Mouse (Mus musculus): ENCODE measurements around the gene Trappc2l.
"Not testable (repeated sequence)": the region's sequence is repeated elsewhere in the genome, so short reads cannot be mapped to it uniquely, and the experiment has no call there.

Gene Trappc2l

DNA sequence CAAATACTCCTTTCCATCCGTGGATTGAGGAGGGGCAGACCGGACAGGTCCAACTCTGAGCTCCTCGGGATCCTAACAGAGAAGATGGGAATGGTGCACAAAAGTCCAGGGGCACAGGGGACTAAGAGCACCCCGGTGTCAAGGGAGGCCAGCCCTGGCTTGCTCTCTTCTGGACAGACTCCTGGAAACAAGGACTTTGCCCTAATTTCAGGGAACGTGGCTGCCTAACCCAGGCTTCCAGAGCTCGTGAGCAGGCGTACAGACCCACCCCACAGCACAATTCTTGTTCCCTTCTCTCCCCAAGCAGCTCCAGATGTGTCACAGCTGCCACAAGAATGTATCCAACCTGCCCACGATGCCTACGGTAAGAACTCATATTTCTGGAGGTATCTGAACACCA, 14.4 kb downstream of the Trappc2l start:
- DNase-seq (ENCODE audit: low spot score in 2 of 2), result no peak

DNA sequence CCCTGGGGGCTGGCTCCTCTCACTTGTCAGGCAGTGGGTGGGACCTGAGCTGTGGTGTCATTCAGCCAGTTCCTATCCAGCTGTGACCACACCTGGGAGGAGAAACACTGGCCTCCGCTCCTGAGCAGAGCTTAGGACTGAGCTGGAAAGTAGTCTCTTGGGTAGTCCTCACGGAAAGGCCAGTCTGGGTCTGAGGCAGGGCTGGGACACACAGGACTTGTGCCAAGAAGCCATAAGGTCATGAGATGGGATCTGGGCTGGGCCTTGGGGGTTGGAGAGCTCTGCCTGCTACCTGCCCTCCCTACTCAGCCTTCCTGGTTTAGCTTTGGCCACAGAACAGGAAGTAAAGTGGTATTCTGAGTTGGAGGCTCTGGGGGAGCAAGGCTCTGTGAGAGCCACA, 15.5 kb downstream of the Trappc2l start:
- DNase-seq (ENCODE audit: low spot score in 2 of 2), result no peak

DNA sequence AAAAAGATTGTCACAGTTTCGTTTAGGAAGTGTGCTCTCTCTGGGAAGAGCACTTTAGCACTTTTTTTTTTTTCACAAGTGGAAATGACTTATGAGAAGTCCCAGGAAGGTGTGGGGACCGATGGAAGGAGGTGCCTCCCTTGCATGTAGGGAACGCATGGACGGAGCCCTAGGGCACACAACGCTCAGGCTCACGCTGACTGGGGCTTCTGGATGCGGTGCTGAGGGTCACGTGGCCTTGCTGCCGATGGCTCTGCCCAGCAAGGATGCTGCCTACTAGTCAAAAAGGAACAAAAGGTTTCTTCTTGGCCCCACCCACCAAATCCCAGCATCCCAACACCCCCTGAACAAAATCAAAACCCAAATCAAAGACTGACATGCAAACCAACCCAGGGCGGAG, 17.9 kb downstream of the Trappc2l start:
- DNase-seq (ENCODE audit: low spot score in 2 of 2), result no peak

DNA sequence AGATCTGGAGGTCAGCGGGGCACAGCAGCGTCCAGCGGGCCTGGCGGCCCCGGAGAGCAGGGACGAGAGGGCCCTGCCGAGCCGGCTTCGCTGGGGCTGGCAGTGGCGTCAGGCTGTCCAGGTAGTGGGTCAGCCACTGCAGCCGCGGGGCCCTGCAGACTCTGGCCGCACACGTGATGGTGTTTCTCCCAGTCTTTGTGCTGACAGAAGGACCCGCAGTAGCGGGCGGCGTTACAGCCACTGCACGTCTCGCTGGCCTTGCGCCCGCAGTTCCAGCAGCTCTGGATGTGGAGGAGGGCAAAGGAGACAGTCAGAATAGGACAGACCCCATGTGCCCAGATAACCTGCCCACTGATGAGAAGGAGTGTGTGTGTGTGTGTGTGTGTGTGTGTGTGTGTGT, 19.3 kb downstream of the Trappc2l start:
- no peak for DNase-seq (ENCODE audit: low spot score in 2 of 2)

DNA sequence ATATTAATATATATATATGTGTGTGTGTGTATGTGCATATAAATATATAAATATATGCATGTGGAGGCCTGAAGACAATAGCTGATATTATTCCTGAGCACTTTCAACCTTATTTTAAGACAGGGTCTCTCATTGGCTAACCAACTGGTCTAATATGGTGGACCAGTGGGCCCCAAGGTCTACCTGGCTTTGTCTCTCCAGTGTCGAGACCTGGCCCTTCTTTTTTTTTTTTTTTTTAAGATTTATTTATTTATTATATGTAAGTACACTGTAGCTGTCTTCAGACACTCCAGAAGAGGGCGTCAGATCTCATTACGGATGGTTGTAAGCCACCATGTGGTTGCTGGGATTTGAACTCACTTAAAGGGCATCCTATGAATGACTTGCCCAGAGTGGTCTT, 20.7 kb downstream of the Trappc2l start:
- DNase-seq (ENCODE audit: low spot score in 2 of 2), result not testable (repeated sequence)

DNA sequence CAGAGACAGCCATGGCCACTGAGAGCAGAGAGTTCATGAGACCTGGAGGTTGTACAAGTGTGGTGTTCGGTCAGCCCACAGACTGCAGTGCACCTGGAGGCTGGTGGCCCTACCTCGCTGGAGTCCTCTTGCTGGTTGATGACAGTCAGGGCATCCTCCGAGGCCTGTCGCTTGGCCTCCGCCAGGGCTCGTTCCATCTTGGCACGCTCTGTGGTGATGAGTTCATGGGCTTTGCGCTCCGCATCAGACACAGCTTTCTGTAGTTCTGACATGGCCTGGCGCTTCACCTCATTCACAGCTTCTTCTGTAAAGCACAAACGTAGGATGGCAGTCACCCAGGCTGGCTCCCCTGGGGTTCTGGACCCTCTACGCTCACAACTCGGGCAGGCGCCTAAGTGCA, 21.8 kb downstream of the Trappc2l start:
- DNase-seq (ENCODE audit: low spot score in 2 of 2), result no peak

DNA sequence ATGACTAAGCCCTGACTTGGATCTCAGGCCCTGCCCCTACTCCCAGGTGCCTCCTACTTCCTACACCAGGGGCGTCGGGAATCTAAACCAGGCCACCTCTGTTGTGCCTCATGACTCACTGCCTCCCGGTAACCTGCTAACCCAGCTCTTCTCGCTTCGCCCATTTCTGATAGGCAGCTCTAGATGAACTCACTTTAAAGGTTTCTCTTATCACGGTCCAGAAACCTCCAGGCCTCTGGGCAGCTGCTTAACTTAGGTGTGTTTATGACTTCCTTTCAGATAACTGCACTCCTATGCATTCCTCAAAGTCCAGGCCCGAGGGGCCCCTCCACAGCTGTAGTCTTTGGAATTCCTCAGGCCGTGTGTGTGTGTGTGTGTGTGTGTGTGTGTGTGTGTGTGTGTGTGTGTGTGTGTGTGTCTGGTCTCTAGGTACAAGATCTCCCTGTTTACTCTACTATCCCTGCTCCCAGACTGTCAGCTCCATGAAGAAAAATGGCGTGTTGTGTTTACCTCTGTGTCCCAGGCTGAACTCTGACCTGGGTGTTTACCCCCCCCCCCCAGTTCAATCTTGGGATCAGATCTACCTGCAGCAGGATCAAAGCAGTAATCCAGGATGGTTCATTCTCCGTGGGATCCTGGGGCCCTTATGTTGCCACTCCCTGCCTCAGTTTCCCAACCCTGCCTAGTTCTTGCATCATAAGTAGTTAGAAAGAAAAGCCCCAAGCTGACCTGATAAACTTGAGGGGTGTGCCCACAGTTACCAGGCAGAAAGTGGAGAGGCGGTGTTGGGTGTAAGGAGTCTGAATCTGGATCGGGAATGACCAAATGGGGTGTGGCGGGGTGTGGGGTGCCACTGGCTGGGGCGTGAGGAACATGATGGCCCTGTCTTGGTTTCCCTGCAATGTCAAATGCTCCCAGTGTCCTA, 24.7 kb downstream of the Trappc2l start:
- no peak for DNase-seq (ENCODE audit: low spot score in 2 of 2)

DNA sequence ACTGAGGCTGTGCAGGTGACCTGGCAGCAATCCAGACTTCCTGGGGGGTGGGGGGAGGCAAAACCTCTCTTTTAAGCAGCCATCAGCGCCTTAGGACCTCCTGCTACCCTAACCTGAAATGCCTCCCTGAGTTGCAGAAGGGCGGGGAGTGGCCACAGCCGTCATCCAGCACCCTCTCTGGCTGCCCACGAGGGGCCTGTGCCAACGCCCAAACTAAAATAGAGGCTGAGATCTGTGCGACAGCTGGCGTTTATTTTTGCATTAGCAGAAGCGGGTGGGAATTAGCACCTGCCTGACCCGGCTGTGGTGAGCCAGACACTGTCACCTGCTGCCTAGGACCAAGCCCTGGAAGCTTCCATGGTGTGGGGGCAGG, 25.3 kb downstream of the Trappc2l start:
- peak; percentile 34 to 55 for DNase-seq (ENCODE audit: low spot score in 2 of 2)

DNA sequence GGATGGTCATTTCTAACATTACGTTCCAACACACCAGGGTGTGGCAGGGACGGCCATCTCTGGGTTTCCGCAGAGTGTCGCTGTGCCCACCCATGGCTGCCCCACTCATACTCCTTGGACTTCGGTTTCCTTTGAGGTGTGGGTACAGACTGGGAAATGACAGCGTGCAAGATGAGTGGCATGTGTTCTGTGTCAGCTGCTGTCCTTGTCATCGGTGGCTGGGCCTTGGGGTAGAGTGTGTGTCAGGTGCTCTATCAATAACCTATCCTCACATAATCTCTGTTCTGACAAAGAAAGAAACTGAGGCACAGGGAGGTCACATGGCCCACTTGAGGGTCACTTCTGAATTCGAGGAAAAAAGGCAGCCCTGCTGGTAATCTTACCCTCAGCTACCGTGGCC, 25.8 kb downstream of the Trappc2l start:
- DNase-seq (ENCODE audit: low spot score in 2 of 2), result no peak

DNA sequence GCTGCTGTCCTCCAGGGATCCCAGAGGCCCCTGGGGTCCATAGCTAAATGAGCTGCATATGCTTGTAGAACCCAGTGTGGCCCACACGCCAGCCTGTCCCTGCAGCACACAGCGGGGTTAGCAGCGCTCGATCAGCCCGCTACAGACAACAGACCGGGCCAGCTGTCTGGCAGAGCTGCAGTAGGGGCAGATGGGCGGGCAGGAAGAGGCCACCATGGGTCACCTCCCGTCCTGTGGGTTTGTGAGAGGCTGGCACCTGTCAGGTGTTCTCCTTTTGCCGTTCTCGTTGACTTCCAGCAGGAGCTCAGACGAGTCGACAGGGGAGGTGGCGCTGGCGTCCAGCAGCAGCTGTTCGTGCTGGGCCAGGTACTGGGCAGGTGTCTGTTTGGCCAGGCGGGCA, 27.2 kb downstream of the Trappc2l start:
- DNase-seq (ENCODE audit: low spot score in 2 of 2), result no peak

DNA sequence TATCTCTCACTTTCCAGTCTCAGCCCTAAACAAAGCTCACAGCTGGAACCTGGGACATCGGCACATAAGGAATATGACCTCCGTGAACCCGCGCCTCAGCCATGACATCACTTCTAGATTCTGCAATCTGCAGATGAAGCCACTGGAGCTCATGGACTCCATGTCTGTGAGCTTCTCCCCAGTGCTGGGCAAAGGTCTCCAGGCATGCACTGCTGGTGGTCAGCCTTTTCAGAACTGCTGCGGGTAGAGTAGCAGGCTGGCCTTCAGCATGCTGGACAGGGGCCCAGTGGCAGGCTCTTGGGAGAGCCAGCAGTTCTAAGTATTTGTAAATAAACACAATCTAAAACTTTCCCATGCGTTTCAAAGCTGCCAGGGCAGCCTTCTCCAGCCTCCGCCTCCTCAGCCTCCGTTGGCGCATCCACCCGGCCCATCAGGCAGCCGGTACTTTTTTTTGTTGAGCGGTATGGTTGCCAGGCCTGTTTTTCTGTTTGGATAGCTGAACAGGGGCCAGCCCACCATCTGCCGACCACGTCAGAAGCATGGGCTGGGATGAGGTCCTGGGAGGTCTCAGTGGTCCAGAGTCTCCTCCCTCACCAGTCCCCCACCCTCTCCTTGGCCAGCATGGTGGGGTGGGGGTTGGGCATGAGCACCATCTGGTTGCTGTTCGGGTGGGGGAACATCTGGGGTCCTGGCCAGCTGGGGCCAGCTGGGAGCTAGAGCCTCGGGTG, 28.2 kb downstream of the Trappc2l start:
- DNase-seq (ENCODE audit: low spot score in 2 of 2), result peak; percentile 21 to 29

DNA sequence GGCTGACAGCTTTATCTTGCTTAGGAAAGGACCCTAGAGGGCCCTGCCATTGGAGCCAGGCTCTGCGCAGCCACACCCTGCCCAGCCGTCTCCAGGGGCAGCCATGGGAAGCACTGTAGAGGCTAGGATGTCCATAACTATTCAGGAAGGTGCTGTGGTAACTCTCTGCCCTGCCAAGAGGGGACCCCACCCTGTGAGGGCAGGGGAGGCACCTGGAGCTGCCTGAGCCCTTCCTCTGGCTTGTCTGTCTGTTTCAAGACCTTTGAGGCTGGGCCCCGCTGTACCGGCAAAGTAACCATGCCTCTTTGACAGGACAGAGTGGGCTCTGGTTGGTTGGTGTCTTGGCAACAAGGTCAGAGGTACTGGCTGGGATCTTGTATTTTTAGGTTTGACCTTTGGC, 29.4 kb downstream of the Trappc2l start:
- no peak for DNase-seq (ENCODE audit: low spot score in 2 of 2)

DNA sequence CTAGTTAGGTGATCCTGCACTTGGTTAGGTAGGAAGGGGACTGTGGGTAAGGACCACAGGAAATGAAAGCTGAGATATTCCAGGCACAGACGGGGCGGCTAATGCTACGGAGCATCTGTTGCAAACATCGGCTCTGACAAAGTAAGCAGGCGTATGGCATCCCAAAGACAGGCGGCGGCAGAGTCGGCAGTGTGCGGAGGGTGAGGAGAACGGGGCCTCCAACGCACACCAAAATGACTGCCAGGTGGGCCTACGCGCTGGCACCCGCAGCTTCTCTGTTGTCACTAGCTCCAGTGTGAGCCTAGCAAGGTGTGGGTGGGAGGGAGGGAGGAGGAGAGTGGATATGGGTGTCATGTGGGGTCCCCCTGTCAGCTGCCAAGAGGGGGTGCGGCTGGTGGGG, 30.0 kb downstream of the Trappc2l start:
- DNase-seq (ENCODE audit: low spot score in 2 of 2), result peak; percentile 68 to 86

DNA sequence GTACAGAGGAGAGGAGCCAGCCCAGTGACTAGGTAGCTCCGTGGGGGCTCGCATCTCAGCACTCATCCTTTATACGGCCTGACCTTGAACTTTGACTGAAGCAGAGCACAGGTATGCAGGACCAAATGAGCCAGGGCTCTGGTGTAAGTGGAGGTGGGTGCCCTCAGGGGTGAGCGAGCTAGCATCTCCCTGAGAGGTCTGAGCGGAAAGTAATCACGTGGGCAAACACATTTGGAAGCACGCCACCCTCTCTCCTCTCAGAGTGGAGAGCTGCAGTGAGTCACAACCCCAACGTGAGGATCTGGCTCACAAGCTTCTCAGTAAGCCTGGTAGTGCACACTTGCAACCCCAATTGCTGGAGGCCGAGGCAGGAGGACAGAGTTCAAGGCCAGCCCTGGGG, 30.6 kb downstream of the Trappc2l start:
- peak; percentile 66 to 70 for DNase-seq (ENCODE audit: low spot score in 2 of 2)

DNA sequence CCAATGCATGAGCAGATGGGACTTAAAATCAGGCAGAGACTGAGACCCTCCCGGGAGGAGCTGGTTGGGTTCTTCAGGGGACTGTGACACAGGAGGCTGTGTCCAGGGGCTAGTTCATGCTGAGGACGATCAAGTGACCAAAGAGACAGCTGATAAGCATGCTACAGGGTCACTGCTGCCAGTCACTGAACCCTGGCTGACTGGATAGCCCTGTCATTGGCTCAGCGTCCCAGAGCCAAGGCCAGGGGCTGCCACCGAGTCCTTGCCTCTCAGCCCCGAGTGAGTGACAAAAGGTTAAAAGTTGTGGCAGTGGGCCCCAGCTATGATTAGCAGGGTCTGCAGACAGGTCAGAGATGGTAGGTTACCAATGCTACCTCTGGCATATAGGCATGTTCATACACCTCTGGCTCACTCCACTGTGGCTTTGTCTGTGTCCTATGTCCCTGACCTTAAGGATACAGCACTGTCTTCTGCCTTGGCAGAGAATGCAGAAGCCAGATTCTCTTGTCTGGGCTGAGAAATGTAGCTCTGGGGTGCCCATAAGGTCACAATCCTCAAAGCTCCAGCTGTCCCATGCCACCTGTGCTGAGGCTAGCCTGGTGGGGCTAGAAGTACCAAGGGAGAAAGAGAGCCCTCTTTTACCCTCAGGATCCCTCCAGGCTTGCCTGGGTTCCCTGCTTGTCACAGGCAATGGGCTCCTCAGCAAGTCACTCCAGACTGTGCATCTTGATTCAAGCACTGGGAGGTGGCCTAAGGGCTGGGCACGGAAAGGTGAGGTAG, 32.9 kb downstream of the Trappc2l start:
- no peak for DNase-seq (ENCODE audit: low spot score in 2 of 2)

DNA sequence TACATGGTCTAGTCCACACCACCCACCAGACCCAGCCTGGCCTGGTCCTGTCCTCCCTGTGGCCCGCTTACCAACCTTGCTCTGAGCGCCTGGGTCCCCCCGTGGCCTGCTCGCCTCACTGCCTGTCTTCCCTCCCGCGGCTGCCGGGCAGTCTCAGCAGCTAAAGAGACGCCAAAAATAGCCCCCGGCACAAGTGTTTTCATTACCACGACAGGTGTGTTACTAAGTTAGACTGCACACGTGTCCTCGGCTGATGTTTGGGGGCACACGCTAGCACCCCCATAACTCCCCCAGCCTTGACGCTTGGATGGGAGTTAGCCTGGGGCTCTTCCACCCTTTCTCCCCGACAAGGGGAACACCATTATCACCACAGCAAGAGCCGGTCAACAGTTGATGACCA, 34.9 kb downstream of the Trappc2l start:
- no peak for DNase-seq (ENCODE audit: low spot score in 2 of 2)

DNA sequence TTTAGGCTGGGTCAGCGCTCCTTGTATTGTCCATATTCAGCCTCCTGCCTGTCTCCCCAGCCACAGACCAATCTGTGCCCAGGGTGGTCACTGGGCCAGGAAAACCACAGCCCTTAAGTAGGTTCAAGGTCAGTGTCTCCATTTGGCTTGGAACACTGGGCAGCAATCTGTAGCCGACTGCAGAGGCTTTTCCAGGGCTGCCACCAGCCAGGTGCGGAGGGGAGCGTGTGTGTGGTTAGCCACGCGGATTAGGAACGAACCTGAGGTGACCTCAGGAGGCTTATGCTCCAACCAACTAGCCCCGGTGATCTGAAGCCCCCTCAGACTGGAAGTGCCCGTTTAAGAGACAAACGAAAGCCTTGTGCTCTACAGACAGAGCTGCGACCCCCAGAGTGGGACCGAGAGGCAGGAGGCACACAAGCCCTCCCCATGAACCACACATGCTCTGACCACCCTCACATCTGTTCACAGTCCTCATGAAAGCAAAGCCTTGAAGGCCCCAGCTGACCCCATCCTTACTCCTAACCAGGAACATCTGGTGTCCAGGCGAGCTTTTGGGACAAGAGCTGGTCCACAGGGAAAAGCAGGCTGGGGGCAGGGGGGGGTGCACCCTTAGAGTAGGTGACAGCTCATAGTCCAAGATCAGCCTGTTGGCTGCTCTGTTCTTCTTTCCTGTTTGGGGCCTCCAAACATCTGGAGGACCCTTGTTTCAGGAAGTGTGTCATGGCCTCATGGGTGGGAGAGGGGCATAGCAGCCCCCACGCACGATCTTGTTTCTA, 36.9 kb downstream of the Trappc2l start:
- DNase-seq (ENCODE audit: low spot score in 2 of 2), result no peak

DNA sequence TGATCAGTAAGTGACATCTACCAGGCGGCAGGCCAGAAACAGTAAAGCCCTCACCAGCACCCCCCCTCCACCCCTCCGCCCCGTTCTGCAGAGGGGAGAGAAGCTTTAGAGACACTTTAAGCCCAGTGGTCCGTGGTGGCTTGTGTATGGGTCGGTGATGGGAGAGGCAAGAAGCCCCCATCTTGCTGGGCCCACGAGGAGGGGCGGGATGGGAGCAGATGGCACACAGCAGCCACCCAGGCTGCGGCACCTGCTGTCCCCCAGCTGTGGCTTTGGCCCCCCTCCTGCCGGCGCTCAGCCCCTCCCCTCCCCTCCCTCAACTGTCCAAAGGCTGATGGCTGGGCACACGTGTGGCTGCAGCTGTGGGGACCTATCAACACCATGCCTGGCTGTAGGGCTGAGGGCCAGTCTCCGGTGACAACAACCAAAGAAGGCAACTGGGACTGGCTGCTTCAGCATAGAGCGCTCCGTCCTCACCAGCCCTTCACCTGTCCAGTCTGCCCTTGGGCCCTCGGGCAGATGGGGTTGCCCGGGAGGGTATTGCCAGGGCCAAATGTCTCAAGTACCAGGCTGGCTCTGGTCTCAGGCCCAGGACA, 40.0 kb downstream of the Trappc2l start:
- DNase-seq (ENCODE audit: low spot score in 2 of 2), result no peak

DNA sequence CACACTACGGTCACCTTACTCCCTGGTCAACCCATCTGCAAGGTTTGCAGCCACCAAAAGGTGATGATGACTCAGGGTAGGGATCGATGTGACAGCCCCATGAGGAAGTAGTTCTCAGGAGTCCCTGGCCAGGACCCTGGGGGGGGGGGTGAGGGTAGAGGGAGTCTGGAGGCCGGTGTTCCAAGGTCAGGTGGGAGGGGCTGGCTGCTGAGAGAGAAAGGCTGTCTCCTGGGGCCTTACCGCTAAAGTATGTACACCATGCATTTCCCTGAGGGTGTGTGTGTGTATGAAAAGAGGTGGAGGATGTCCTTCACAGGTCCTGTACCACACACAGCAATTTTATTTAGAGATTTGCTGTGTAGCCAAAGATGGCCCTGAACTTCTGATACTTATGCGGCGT, 41.2 kb downstream of the Trappc2l start:
- no peak for DNase-seq (ENCODE audit: low spot score in 2 of 2)

DNA sequence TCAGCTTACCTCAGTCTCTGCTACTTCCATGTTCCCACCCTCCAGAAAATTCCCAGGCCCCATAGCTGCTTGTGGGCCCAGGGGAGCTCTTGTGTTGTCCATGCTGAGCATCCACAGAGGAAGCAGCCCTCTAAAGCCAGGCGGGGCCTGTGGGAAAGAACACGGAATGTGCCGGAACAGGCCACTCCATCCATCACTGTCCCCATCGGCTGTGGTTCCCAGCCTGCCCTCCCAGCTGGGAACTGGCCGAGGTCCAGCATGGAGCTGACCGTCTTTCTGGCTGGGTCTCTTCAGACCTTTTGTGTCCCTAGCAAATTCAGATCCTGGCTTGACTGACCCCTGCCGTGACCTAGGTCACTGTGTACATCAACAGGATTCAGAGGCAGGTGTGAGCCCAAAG, 43.3 kb downstream of the Trappc2l start:
- no peak for DNase-seq (ENCODE audit: low spot score in 2 of 2)

All from frontal cortex, postnatal 36 days (tissue).